Mouse (Mus musculus) CH12.LX (cell line): ENCODE measurements around the gene 1700042G07Rik. TPM values are rescaled to one million over a fixed set of nuclear protein-coding genes. Genes with fewer than 3 reads are reported as not detected.

ENCODE experiments used
- DNase-seq: peaks from one replicate; pipeline ENCODE4 v3.0.0-alpha.2; 2013; ENCODE audit errors: extremely low read depth
- H3K27ac ChIP-seq: 2 replicates; pipeline ENCODE4 v1.5.1; 2012; ENCODE audit warnings: low read depth, mild to moderate bottlenecking, control low read depth, moderate library complexity; ENCODE audit not compliant: insufficient read depth
- H3K27me3 ChIP-seq: replicated peaks from 2 replicates; pipeline ENCODE3; 2012; ENCODE audit warnings: inconsistent platforms
- H3K36me3 ChIP-seq, 2 experiments: replicated peaks in 1 of 2; 2 replicates each; pipeline versions ENCODE3 to v1.6.1; 2012; ENCODE audit warnings: inconsistent platforms in 1 of 2, low read length in 1 of 2, mild to moderate bottlenecking in 1 of 2, mixed read lengths in 1 of 2, moderate library complexity in 1 of 2; ENCODE audit not compliant: control insufficient read depth in 1 of 2, insufficient read depth in 1 of 2
- H3K4me1 ChIP-seq, 2 experiments: 2 replicates each; pipeline ENCODE4 v1.6.1; 2012; ENCODE audit warnings: inconsistent platforms in 1 of 2, moderate library complexity in 1 of 2; ENCODE audit not compliant: insufficient read depth in 2 of 2, control insufficient read depth in 1 of 2
- H3K4me2 ChIP-seq: 2 replicates; pipeline ENCODE4 v1.6.1; 2012; ENCODE audit warnings: low read depth, mild to moderate bottlenecking, control low read depth; ENCODE audit not compliant: poor library complexity, insufficient read depth, severe bottlenecking
- H3K4me3 ChIP-seq, 3 experiments: fragments of 150-350 bp in 1 of 3; sonication (generic) in 1 of 3; replicated peaks in 1 of 3; 2 replicates each; pipeline versions ENCODE3 to v1.5.1; 2011 to 2012; ENCODE audit warnings: low read depth in 2 of 3, low read length in 2 of 3, mild to moderate bottlenecking in 2 of 3, moderate library complexity in 2 of 3, control low read depth in 1 of 3, improper control_type of control experiment in 1 of 3, inconsistent platforms in 1 of 3, mixed read lengths in 1 of 3; ENCODE audit not compliant: poor library complexity in 1 of 3
- H3K79me2 ChIP-seq: replicated peaks from 2 replicates; pipeline ENCODE4 v1.6.1; 2012; ENCODE audit warnings: mild to moderate bottlenecking, moderate library complexity; ENCODE audit not compliant: control insufficient read depth, poor library complexity, insufficient read depth, severe bottlenecking; ENCODE audit errors: extremely low read depth
- H3K9ac ChIP-seq: 2 replicates; pipeline ENCODE4 v1.6.1; 2012; ENCODE audit warnings: low read depth, mild to moderate bottlenecking, control low read depth, moderate library complexity; ENCODE audit not compliant: insufficient read depth
- H3K9me3 ChIP-seq: replicated peaks from 2 replicates; pipeline ENCODE3; 2012; ENCODE audit warnings: low read length, inconsistent platforms, mixed read lengths
- BHLHE40 ChIP-seq: IDR thresholded peaks from 2 replicates; pipeline ENCODE4 v1.6.1; 2011; ENCODE audit warnings: mild to moderate bottlenecking, low read depth, low read length, improper control_type of control experiment
- E2F4 ChIP-seq: IDR thresholded peaks from 2 replicates; pipeline ENCODE4 v1.6.1; 2011; ENCODE audit warnings: low read depth, low read length, improper control_type of control experiment; ENCODE audit not compliant: insufficient replicate concordance
- ELF1 ChIP-seq: IDR thresholded peaks from 2 replicates; pipeline ENCODE4 v1.6.1; 2014; ENCODE audit warnings: low read depth, mild to moderate bottlenecking, inconsistent platforms, low read length, improper control_type of control experiment
- EP300 ChIP-seq: IDR thresholded peaks from 2 replicates; pipeline ENCODE4 v1.6.1; 2011; ENCODE audit warnings: low read length, improper control_type of control experiment
- ETS1 ChIP-seq: conservative IDR thresholded peaks from 2 replicates; pipeline ENCODE4 v1.6.1; 2012; ENCODE audit warnings: low read depth, mild to moderate bottlenecking, inconsistent platforms, low read length, improper control_type of control experiment, moderate library complexity
- HCFC1 ChIP-seq: IDR thresholded peaks from 2 replicates; pipeline ENCODE4 v1.6.1; 2012; ENCODE audit warnings: low read depth, mild to moderate bottlenecking, inconsistent platforms, low read length, improper control_type of control experiment
- MEF2A ChIP-seq: IDR thresholded peaks from 2 replicates; pipeline ENCODE4 v1.6.1; 2014; ENCODE audit warnings: low read depth, mild to moderate bottlenecking, inconsistent platforms, low read length, improper control_type of control experiment, borderline replicate concordance
- MYC ChIP-seq: IDR thresholded peaks from 2 replicates; pipeline ENCODE4 v1.6.1; 2011; ENCODE audit warnings: low read depth, mild to moderate bottlenecking, improper control_type of control experiment, low read length
- NRF1 ChIP-seq: IDR thresholded peaks from 2 replicates; pipeline ENCODE4 v1.6.1; 2014; ENCODE audit warnings: low read depth, mild to moderate bottlenecking, inconsistent platforms, low read length, improper control_type of control experiment, moderate library complexity
- PAX5 ChIP-seq: IDR thresholded peaks from 2 replicates; pipeline ENCODE4 v1.6.1; 2012; ENCODE audit warnings: low read length, inconsistent platforms, mixed read lengths
- RAD21 ChIP-seq: IDR thresholded peaks from 2 replicates; pipeline ENCODE4 v1.6.1; 2011; ENCODE audit warnings: low read depth, mild to moderate bottlenecking, low read length, improper control_type of control experiment, moderate library complexity
- RCOR1 ChIP-seq: conservative IDR thresholded peaks from 2 replicates; pipeline ENCODE4 v1.6.1; 2012; ENCODE audit warnings: low read depth, mild to moderate bottlenecking, inconsistent platforms, low read length, improper control_type of control experiment
- TCF12 ChIP-seq: IDR thresholded peaks from 2 replicates; pipeline ENCODE4 v1.6.1; 2014; ENCODE audit warnings: low read depth, mild to moderate bottlenecking, inconsistent platforms, low read length, improper control_type of control experiment
- USF2 ChIP-seq: conservative IDR thresholded peaks from 2 replicates; pipeline ENCODE4 v1.6.1; 2011; ENCODE audit warnings: low read depth, low read length, improper control_type of control experiment
- ZC3H11A ChIP-seq: IDR thresholded peaks from 2 replicates; pipeline ENCODE4 v1.6.1; 2012; ENCODE audit warnings: low read depth, mild to moderate bottlenecking, inconsistent platforms, low read length, improper control_type of control experiment
- ZMIZ1 ChIP-seq: IDR thresholded peaks from 2 replicates; pipeline ENCODE4 v1.6.1; 2012; ENCODE audit warnings: low read depth, mild to moderate bottlenecking, inconsistent platforms, low read length, improper control_type of control experiment
- ZNF384 ChIP-seq: IDR thresholded peaks from 2 replicates; pipeline ENCODE4 v1.6.1; 2012; ENCODE audit warnings: low read depth, low read length, improper control_type of control experiment, inconsistent platforms
- dilution Hi-C: fragments of 300-500 bp; cut with MboI; formaldehyde crosslinking; loops from 2 replicates; pipeline ENCODE4 v1.14.3; 2020; ENCODE audit warnings: low sequenced_read_pairs; ENCODE audit not compliant: extremely low pct_unique_long_range_greater_than_20kb, extremely low pct_ligation_motif_present
- in situ Hi-C: fragments of 300-500 bp; cut with MboI; formaldehyde crosslinking; loops from 3 replicates; pipeline ENCODE4 v1.14.3; 2019; ENCODE audit warnings: low sequenced_read_pairs, low pct_ligation_motif_present, low pct_unique_long_range_greater_than_20kb, mixed read lengths
- polyA plus RNA-seq: library from polyadenylated mRNA; unstranded; fragments of >175 nt; gene quantifications from 2 replicates; pipeline ENCODE4 v1.2.1, GENCODE M21; 2012; ENCODE audit warnings: low read depth; ENCODE audit not compliant: insufficient read length
- total RNA-seq, 2 experiments: library from RNA; depleted of rRNA; stranded (reverse); fragments of 300-350 nt in 1 of 2; fragments of >200 nt in 1 of 2; gene quantifications; 2 replicates each; pipeline ENCODE4 v1.2.3; 2012 to 2014

The 1700042G07Rik gene
- total and polyA plus RNA-seq, 3 experiments = not detected

GRCm38 (mm10) chr4:116152702-116153101 lies 20.5 kb upstream of the 1700042G07Rik start:
- in situ Hi-C loops = loop anchor here (25.0 kb wide), 2 partner anchors 185 to 660 kb away; partner anchors contain the start of genes Hpdl, Mutyh and Toe1
- peaks cover 48 to 62% of the 10 kb centered on the region in 2 experiments for H3K36me3 ChIP-seq

GRCm38 (mm10) chr4:116157882-116158281 lies 15.3 kb upstream of the 1700042G07Rik start:
- dilution Hi-C loops = no loop called here
- no peaks in the 10 kb centered on the region for H3K79me2 ChIP-seq
- H3K4me1 ChIP-seq = peaks cover 0 to 12% of the 10 kb centered on the region in 2 experiments; a peak in 2 of 4 replicates
- H3K4me3 ChIP-seq = no peak overlapping the region
- no peak for TF ChIP-seq USF2
- no peak for TF ChIP-seq MEF2A
- TF ChIP-seq RCOR1 = no peak
- TF ChIP-seq EP300 = no peak
- no peak for TF ChIP-seq HCFC1
- no peak for TF ChIP-seq ELF1
- no peak for TF ChIP-seq ZC3H11A
- H3K4me2 ChIP-seq = no peak overlapping the region
- in situ Hi-C loops = loop anchor here (25.0 kb wide), 2 partner anchors 179 to 654 kb away; partner anchors contain the start of genes Hpdl, Mutyh and Toe1
- no peaks in the 10 kb centered on the region for H3K9me3 ChIP-seq
- no peak overlapping the region for H3K9ac ChIP-seq
- no peak for DNase-seq
- peaks cover 58 to 98% of the 10 kb centered on the region in 2 experiments for H3K36me3 ChIP-seq
- H3K27me3 ChIP-seq = no peaks in the 10 kb centered on the region
- no peak overlapping the region for H3K27ac ChIP-seq

More at GRCm38 (mm10) chr4:116152702-116153101, 20.5 kb upstream of the 1700042G07Rik start:
- Histone ChIP-seq H3K27ac (no peak overlapping the region), H3K9me3 (no peaks in the 10 kb centered on the region), H3K4me1 (peaks cover 6 to 18% of the 10 kb centered on the region in 2 experiments; a peak in 2 of 4 replicates), H3K4me3 (no peak overlapping the region), H3K4me2 (no peak overlapping the region), H3K27me3 (no peaks in the 10 kb centered on the region), H3K9ac (no peak overlapping the region), H3K79me2 (peaks cover 11% of the 10 kb centered on the region)
- TF ChIP-seq USF2 (no peak), ZNF384 (no peak), RAD21 (no peak), HCFC1 (no peak), TCF12 (no peak), NRF1 (no peak), BHLHE40 (no peak), PAX5 (no peak), E2F4 (no peak), ZMIZ1 (no peak), ETS1 (no peak), MYC (no peak)
- dilution Hi-C loops = no loop called here
- no peak for DNase-seq
